Mouse (Mus musculus) layer of hippocampus, adult 9-10 months (tissue): Measurements from ENCODE around the gene Ucma.
"Not testable (repeated sequence)": the region's sequence is repeated elsewhere in the genome, so short reads cannot be mapped to it uniquely, and the experiment has no call there.

ENCODE experiments used
- DNase-seq: peaks from one replicate; pipeline ENCODE4 v3.0.0; 2022; ENCODE audit warnings: low spot score

Ucma gene

GRCm38 (mm10) chr2:4975807-4976206 is at the start of gene Ucma:
Gene Ucma, plus strand, starts transcription at chr2:4976122.
- no peak for DNase-seq

GRCm38 (mm10) chr2:4927391-4927790 is 48.5 kb upstream of the Ucma start:
- no peak for DNase-seq

- no peak for DNase-seq
Measured at GRCm38 (mm10) chr2:4929230-4929629, 46.7 kb upstream of the Ucma start.

GRCm38 (mm10) chr2:4934516-4934915 is 41.4 kb upstream of the Ucma start:
- DNase-seq: no peak

- DNase-seq: no peak
Measured at GRCm38 (mm10) chr2:4937931-4938330, 38.0 kb upstream of the Ucma start.

- no peak for DNase-seq
Measured at GRCm38 (mm10) chr2:4940861-4941260, 35.1 kb upstream of the Ucma start.

- DNase-seq: not testable (repeated sequence)
Measured at GRCm38 (mm10) chr2:4949691-4950090, 26.2 kb upstream of the Ucma start.

- DNase-seq: no peak
Measured at GRCm38 (mm10) chr2:4950986-4951385, 24.9 kb upstream of the Ucma start.

- no peak for DNase-seq
Measured at GRCm38 (mm10) chr2:4954216-4954760, 21.6 kb upstream of the Ucma start.

GRCm38 (mm10) chr2:4958039-4958438 is 17.9 kb upstream of the Ucma start:
- no peak for DNase-seq

- no peak for DNase-seq
Measured at GRCm38 (mm10) chr2:4967806-4968205, 8.1 kb upstream of the Ucma start.

GRCm38 (mm10) chr2:4969083-4969482 is 6.8 kb upstream of the Ucma start:
- DNase-seq: no peak

GRCm38 (mm10) chr2:4978091-4978490 is 2.2 kb downstream of the Ucma start:
- DNase-seq: no peak

GRCm38 (mm10) chr2:4983987-4984386 is 8.1 kb downstream of the Ucma start:
- DNase-seq: no peak

GRCm38 (mm10) chr2:4985000-4985399 is 9.1 kb downstream of the Ucma start:
- no peak for DNase-seq

- no peak for DNase-seq
Measured at GRCm38 (mm10) chr2:4986798-4987197, 10.9 kb downstream of the Ucma start.

- DNase-seq: no peak
Measured at GRCm38 (mm10) chr2:4987388-4988180, 11.7 kb downstream of the Ucma start.

GRCm38 (mm10) chr2:4988826-4989424 is 13.0 kb downstream of the Ucma start:
- DNase-seq: no peak

- DNase-seq: no peak
Measured at GRCm38 (mm10) chr2:4993584-4993983, 17.7 kb downstream of the Ucma start.

- DNase-seq: no peak
Measured at GRCm38 (mm10) chr2:4994436-4994835, 18.5 kb downstream of the Ucma start.

- DNase-seq: no peak
Measured at GRCm38 (mm10) chr2:4995646-4996045, 19.7 kb downstream of the Ucma start.

- no peak for DNase-seq
Measured at GRCm38 (mm10) chr2:4996421-4996824, 20.5 kb downstream of the Ucma start.

GRCm38 (mm10) chr2:4998905-4999304 is 23.0 kb downstream of the Ucma start:
- no peak for DNase-seq
